Mouse (Mus musculus) G1E (cell line): Measurements from ENCODE around the gene Gm15448. TPM values are rescaled to one million over a fixed set of nuclear protein-coding genes. Genes with fewer than 3 reads are reported as not detected.
"Not testable (repeated sequence)": the region's sequence is repeated elsewhere in the genome, so short reads cannot be mapped to it uniquely, and the experiment has no call there.

Experiments
- ATAC-seq: 2 replicates; pipeline ENCODE4 v1.8.0; 2016; ENCODE audit warnings: mild to moderate bottlenecking; ENCODE audit not compliant: insufficient number of reproducible peaks, poor library complexity, low FRiP score, severe bottlenecking; ENCODE audit errors: extremely low read depth
- DNase-seq: peaks from one replicate; pipeline ENCODE4 v3.0.0; 2012; ENCODE audit warnings: low spot score
- H3K27me3 ChIP-seq: 2 replicates; pipeline ENCODE4 v1.6.1; 2012; ENCODE audit warnings: mild to moderate bottlenecking, low read length, inconsistent platforms; ENCODE audit not compliant: insufficient read depth
- H3K36me3 ChIP-seq: replicated peaks from 2 replicates; pipeline ENCODE3; 2012; ENCODE audit warnings: mild to moderate bottlenecking, inconsistent platforms
- H3K4me1 ChIP-seq: 2 replicates; pipeline ENCODE4 v1.6.1; 2012; ENCODE audit warnings: low read depth, low read length, inconsistent platforms, mixed read lengths; ENCODE audit not compliant: insufficient read depth
- H3K4me3 ChIP-seq: 2 replicates; pipeline ENCODE4 v1.5.1; 2012; ENCODE audit warnings: low read depth, mild to moderate bottlenecking, inconsistent platforms, low read length, moderate library complexity, mixed read lengths
- H3K9me3 ChIP-seq: replicated peaks from 2 replicates; pipeline ENCODE4 v1.6.1; 2012; ENCODE audit warnings: inconsistent platforms
- polyA plus RNA-seq: library from polyadenylated mRNA; stranded (reverse); fragments of >175 nt; gene quantifications from 2 replicates; pipeline ENCODE4 v1.2.3, GENCODE M21; 2012
- total RNA-seq, 2 experiments: library from RNA; stranded (forward) in 1 of 2; stranded (reverse) in 1 of 2; fragments of 200-1000 nt in 1 of 2; fragments of >200 nt in 1 of 2; fragmentation: Nextera tagmentation in 1 of 2; gene quantifications; 2 replicates each; pipeline ENCODE4 v1.2.3; 2014 to 2017

The Gm15448 gene
- total RNA-seq (2014; fragmentation: Nextera tagmentation) = 0.53 TPM in 1 of 2 replicates, not detected in the other
- total RNA-seq (2017) = 0.87 and 1.5 TPM in 2 replicates
- not detected in 2 replicates for polyA plus RNA-seq

- not testable (repeated sequence) for DNase-seq, H3K4me1 ChIP-seq, H3K27me3 ChIP-seq, H3K9me3 ChIP-seq, ATAC-seq, H3K36me3 ChIP-seq, H3K4me3 ChIP-seq
These were observed at the start of gene Gm15448 for GRCm38 (mm10) chr7:3825599-3825998. Gm15448 (minus strand) TSS chr7:3825687.

GRCm38 (mm10) chr7:3875032-3875431 is 49.5 kb upstream of the Gm15448 start:
- not testable (repeated sequence) for H3K27me3 ChIP-seq, H3K4me1 ChIP-seq, H3K9me3 ChIP-seq, H3K36me3 ChIP-seq, H3K4me3 ChIP-seq, ATAC-seq, DNase-seq

- H3K4me3 ChIP-seq, H3K9me3 ChIP-seq, H3K36me3 ChIP-seq, ATAC-seq, DNase-seq, H3K27me3 ChIP-seq, H3K4me1 ChIP-seq: not testable (repeated sequence)
These were observed 19.5 kb upstream of the Gm15448 start, which contains the start of gene Pira2 for GRCm38 (mm10) chr7:3844951-3845350. Pira2 (minus strand) TSS chr7:3845051.

DNA sequence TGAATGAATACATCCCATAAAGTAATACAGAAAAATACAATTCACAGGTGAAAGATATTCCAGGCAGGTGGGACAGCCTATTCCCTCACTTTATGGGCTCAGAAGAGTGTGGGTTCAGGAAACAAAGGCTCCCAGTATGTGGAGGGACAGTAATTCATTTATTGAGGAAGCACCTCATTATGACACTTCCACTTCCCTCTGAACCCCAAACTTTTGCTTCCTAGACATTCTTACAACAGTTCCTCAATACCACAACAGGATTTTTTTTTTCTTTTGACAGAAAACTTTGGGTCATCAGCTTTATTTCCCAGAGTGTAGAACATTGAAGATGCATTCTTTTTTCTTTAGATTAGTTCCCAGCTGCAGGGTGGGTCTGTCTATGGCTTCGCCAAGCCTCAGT is 12.4 kb upstream of the Gm15448 start:
- ATAC-seq, DNase-seq, H3K27me3 ChIP-seq, H3K4me1 ChIP-seq, H3K9me3 ChIP-seq, H3K4me3 ChIP-seq, H3K36me3 ChIP-seq: not testable (repeated sequence)

DNA sequence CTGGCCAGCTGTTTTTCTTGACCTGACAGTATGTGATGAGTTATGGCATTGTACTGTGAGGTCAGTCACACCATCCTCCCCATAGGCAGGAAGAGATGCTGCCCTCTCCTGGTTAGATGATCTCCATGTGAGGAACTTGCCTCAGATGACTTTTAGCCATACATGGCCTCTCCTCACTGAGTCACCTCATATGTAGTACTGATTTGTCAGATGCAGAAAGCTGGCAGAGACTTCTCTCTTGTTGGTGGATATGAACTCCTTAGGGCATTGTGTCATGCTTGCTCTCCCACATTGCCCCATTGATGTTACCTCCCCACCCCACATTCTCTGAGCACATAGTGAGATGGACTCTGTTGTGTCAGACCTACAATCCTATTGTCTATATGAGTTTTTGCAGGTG is 5.1 kb upstream of the Gm15448 start:
- not testable (repeated sequence) for H3K9me3 ChIP-seq, ATAC-seq, H3K4me1 ChIP-seq, H3K36me3 ChIP-seq, DNase-seq, H3K4me3 ChIP-seq, H3K27me3 ChIP-seq

DNA sequence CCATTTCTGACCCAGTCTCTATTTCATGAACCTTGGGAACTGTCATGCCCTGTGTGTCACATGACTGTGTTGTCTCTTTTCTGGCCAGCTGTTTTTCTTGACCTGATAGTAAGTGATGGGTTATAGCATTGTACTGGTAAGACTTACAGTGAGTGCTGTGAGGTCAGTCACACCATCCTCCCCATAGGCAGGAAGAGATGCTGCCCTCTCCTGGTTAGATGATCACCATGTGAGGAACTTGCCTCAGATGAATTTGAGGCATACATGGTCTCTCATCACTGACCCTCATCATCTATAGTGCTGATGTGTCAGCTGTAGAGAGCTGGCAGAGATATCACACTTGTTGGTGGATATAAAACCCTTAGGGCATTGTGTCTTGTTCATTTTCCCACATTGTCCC is 13.6 kb downstream of the Gm15448 start:
- DNase-seq, H3K4me3 ChIP-seq, H3K27me3 ChIP-seq, H3K36me3 ChIP-seq, ATAC-seq, H3K9me3 ChIP-seq, H3K4me1 ChIP-seq: not testable (repeated sequence)

DNA sequence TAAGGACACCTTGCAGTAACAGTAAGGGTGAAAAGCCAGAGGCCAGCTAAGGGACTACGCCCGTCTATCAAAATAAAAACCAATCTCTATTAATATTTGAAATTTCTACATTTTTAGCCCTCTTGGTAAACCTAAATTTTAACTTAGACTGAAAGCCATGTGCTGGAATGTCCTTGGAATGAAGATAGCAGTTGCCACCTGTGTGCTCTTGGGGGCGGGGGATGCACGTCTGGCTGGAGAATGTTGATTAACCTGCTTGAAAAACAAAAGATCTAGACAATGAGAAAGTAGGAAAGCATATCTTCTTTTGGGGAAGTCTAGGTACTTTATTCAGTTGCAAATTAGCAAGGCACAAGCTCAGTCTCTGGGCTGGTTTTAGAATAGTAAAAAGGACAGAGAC is 22.6 kb downstream of the Gm15448 start:
- not testable (repeated sequence) for H3K4me3 ChIP-seq, H3K9me3 ChIP-seq, DNase-seq, H3K36me3 ChIP-seq, ATAC-seq, H3K4me1 ChIP-seq, H3K27me3 ChIP-seq

DNA sequence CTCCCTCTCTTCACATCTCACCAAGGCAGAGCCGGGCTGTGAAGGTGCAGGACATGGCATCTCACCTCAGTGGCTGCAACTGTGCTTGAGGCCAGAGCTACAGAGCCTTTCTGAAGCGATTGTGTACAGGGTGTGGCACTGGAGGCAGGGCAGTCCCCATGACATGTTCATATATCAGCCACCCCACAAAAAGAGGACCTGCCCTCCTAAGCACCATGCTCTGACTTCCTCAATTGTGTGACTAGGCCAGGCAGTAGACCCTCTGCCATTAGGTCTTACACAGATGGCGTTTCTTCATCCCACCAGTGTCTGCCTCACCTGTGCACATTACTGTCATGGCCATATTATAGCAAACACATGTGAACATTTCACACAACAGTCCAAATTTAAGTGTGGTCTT is 25.5 kb downstream of the Gm15448 start:
- not testable (repeated sequence) for H3K4me3 ChIP-seq, ATAC-seq, H3K36me3 ChIP-seq, H3K27me3 ChIP-seq, H3K4me1 ChIP-seq, DNase-seq, H3K9me3 ChIP-seq

DNA sequence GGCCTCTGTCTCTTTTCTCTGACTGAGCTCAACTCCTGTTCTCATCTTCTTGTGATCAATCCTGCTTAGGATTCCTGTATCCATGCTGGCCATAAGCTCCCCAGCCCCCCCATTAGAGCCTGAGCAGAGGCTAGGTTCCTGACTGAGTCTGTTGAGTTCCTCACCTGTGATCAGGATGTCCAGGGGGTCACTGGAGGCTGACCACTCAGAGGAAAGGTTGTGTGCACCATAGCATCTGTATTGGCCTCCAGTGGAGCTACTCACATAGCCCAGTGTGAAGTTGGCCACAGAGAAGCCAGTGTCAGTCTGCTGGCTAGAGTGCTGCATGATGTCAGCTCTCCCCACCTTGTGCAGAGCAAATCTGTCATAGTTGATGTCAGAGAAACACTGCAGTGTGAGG is 29.2 kb downstream of the Gm15448 start:
- DNase-seq, H3K4me1 ChIP-seq, H3K36me3 ChIP-seq, ATAC-seq, H3K4me3 ChIP-seq, H3K27me3 ChIP-seq, H3K9me3 ChIP-seq: not testable (repeated sequence)

Other genes with a start within 250 kb of the Gm15448 start
- not detected in 2 replicates for gene Oscar, start 209.5 kb downstream of the Gm15448 start, total RNA-seq (2014; fragmentation: Nextera tagmentation)
- gene Oscar, start 209.5 kb downstream of the Gm15448 start, total RNA-seq (2017) = 0.05 and 0.06 TPM in 2 replicates
- gene Oscar, start 209.5 kb downstream of the Gm15448 start, polyA plus RNA-seq = not detected in 2 replicates
- gene Ndufa3, start 208.3 kb downstream of the Gm15448 start, total RNA-seq (2014; fragmentation: Nextera tagmentation) = 179 and 192 TPM in 2 replicates
- 234 and 290 TPM in 2 replicates for gene Ndufa3, start 208.3 kb downstream of the Gm15448 start, total RNA-seq (2017)
- 18.5 and 18.9 TPM in 2 replicates for gene Ndufa3, start 208.3 kb downstream of the Gm15448 start, polyA plus RNA-seq
- 22.2 and 38.2 TPM in 2 replicates for gene Tfpt, start 195.8 kb downstream of the Gm15448 start, total RNA-seq (2014; fragmentation: Nextera tagmentation)
- gene Tfpt, start 195.8 kb downstream of the Gm15448 start, total RNA-seq (2017) = 29.1 and 40.2 TPM in 2 replicates
- gene Tfpt, start 195.8 kb downstream of the Gm15448 start, polyA plus RNA-seq = 44.0 and 44.2 TPM in 2 replicates
- 34.4 and 43.3 TPM in 2 replicates for gene Prpf31, start 195.7 kb downstream of the Gm15448 start, total RNA-seq (2014; fragmentation: Nextera tagmentation)
- 97.9 and 104 TPM in 2 replicates for gene Prpf31, start 195.7 kb downstream of the Gm15448 start, total RNA-seq (2017)
- gene Prpf31, start 195.7 kb downstream of the Gm15448 start, polyA plus RNA-seq = 52.6 and 59.2 TPM in 2 replicates
- 245 and 285 TPM in 2 replicates for gene Cnot3, start 180.4 kb downstream of the Gm15448 start, total RNA-seq (2014; fragmentation: Nextera tagmentation)
- gene Cnot3, start 180.4 kb downstream of the Gm15448 start, total RNA-seq (2017) = 13.9 and 20.7 TPM in 2 replicates
- gene Cnot3, start 180.4 kb downstream of the Gm15448 start, polyA plus RNA-seq = 506 and 556 TPM in 2 replicates
- gene Leng1, start 159.8 kb downstream of the Gm15448 start, total RNA-seq (2014; fragmentation: Nextera tagmentation) = 8.2 and 9.0 TPM in 2 replicates
- 7.6 and 7.7 TPM in 2 replicates for gene Leng1, start 159.8 kb downstream of the Gm15448 start, total RNA-seq (2017)
- gene Leng1, start 159.8 kb downstream of the Gm15448 start, polyA plus RNA-seq = 10.4 and 11.0 TPM in 2 replicates
- gene Tmc4, start 148.1 kb downstream of the Gm15448 start, total RNA-seq (2014; fragmentation: Nextera tagmentation) = 14.7 and 16.2 TPM in 2 replicates
- 4.6 and 5.5 TPM in 2 replicates for gene Tmc4, start 148.1 kb downstream of the Gm15448 start, total RNA-seq (2017)
- gene Tmc4, start 148.1 kb downstream of the Gm15448 start, polyA plus RNA-seq = 1.4 and 1.8 TPM in 2 replicates
- gene Tsen34, start 132.8 kb downstream of the Gm15448 start, total RNA-seq (2014; fragmentation: Nextera tagmentation) = 7.8 and 8.4 TPM in 2 replicates
- gene Tsen34, start 132.8 kb downstream of the Gm15448 start, total RNA-seq (2017) = 17.0 and 28.6 TPM in 2 replicates
- gene Tsen34, start 132.8 kb downstream of the Gm15448 start, polyA plus RNA-seq = 70.3 and 100 TPM in 2 replicates
- 36.2 and 38.0 TPM in 2 replicates for gene Mboat7, start 132.2 kb downstream of the Gm15448 start, total RNA-seq (2014; fragmentation: Nextera tagmentation)
- 20.6 and 21.3 TPM in 2 replicates for gene Mboat7, start 132.2 kb downstream of the Gm15448 start, total RNA-seq (2017)
- gene Mboat7, start 132.2 kb downstream of the Gm15448 start, polyA plus RNA-seq = 57.0 and 67.4 TPM in 2 replicates
- 1,085 and 1,090 TPM in 2 replicates for gene Rps9, start 121.7 kb downstream of the Gm15448 start, total RNA-seq (2014; fragmentation: Nextera tagmentation)
- gene Rps9, start 121.7 kb downstream of the Gm15448 start, total RNA-seq (2017) = 2,177 and 2,187 TPM in 2 replicates
- 598 and 1,340 TPM in 2 replicates for gene Rps9, start 121.7 kb downstream of the Gm15448 start, polyA plus RNA-seq
- 0.53 and 0.63 TPM in 2 replicates for gene Pirb, start 105.3 kb downstream of the Gm15448 start, total RNA-seq (2014; fragmentation: Nextera tagmentation)
- gene Pirb, start 105.3 kb downstream of the Gm15448 start, total RNA-seq (2017) = 7.8 and 8.9 TPM in 2 replicates
- 0.12 and 0.18 TPM in 2 replicates for gene Pirb, start 105.3 kb downstream of the Gm15448 start, polyA plus RNA-seq
- gene Pira2, start 19.4 kb upstream of the Gm15448 start, total RNA-seq (2014; fragmentation: Nextera tagmentation) = 0.83 TPM in 1 of 2 replicates, not detected in the other
- 0.76 and 0.99 TPM in 2 replicates for gene Pira2, start 19.4 kb upstream of the Gm15448 start, total RNA-seq (2017)
- gene Pira2, start 19.4 kb upstream of the Gm15448 start, polyA plus RNA-seq = not detected in 2 replicates
- gene Gm14548, start 72.4 kb upstream of the Gm15448 start, total RNA-seq (2014; fragmentation: Nextera tagmentation) = 0.53 and 1.2 TPM in 2 replicates
- 4.8 and 4.9 TPM in 2 replicates for gene Gm14548, start 72.4 kb upstream of the Gm15448 start, total RNA-seq (2017)
- not detected in 2 replicates for gene Gm14548, start 72.4 kb upstream of the Gm15448 start, polyA plus RNA-seq
- not detected in 2 replicates for gene Lilra6, start 89.8 kb upstream of the Gm15448 start, total RNA-seq (2014; fragmentation: Nextera tagmentation)
- 1.9 and 2.1 TPM in 2 replicates for gene Lilra6, start 89.8 kb upstream of the Gm15448 start, total RNA-seq (2017)
- not detected in 2 replicates for gene Lilra6, start 89.8 kb upstream of the Gm15448 start, polyA plus RNA-seq
- gene Lair1, start 237.5 kb upstream of the Gm15448 start, total RNA-seq (2014; fragmentation: Nextera tagmentation) = 0.45 TPM in 1 of 2 replicates, not detected in the other
- gene Lair1, start 237.5 kb upstream of the Gm15448 start, total RNA-seq (2017) = 3.4 and 4.3 TPM in 2 replicates
- gene Lair1, start 237.5 kb upstream of the Gm15448 start, polyA plus RNA-seq = 0.02 and 0.03 TPM in 2 replicates